Mouse (Mus musculus) midbrain, embryonic 10.5 days (tissue): ENCODE measurements around the gene Ubap1l. TPM values are rescaled to one million over a fixed set of nuclear protein-coding genes. Genes with fewer than 3 reads are reported as not detected.

ENCODE experiments used
- DNase-seq: peaks from one replicate; pipeline ENCODE4 v3.0.0-alpha.2; 2017; ENCODE audit warnings: low spot score
- H3K27ac ChIP-seq: fragments of 300-500 bp; sonication (generic); replicated peaks from 2 replicates; pipeline ENCODE4 v1.5.1; 2016; ENCODE audit warnings: mild to moderate bottlenecking
- H3K27me3 ChIP-seq: fragments of 300-500 bp; sonication (generic); 2 replicates; pipeline ENCODE4 v1.6.1; 2016; ENCODE audit warnings: low read depth, mild to moderate bottlenecking; ENCODE audit not compliant: poor library complexity, severe bottlenecking
- H3K36me3 ChIP-seq: fragments of 300-500 bp; sonication (generic); 2 replicates; pipeline ENCODE4 v1.6.1; 2016; ENCODE audit warnings: mild to moderate bottlenecking, moderate library complexity
- H3K4me1 ChIP-seq: fragments of 300-500 bp; sonication (generic); 2 replicates; pipeline ENCODE4 v1.6.1; 2016
- H3K4me3 ChIP-seq: fragments of 300-500 bp; sonication (generic); 2 replicates; pipeline ENCODE4 v1.5.1; 2016; ENCODE audit warnings: mild to moderate bottlenecking, moderate library complexity
- H3K9me3 ChIP-seq: fragments of 300-500 bp; sonication (generic); replicated peaks from 2 replicates; pipeline ENCODE4 v1.6.1; 2016; ENCODE audit warnings: mild to moderate bottlenecking
- WGBS: fragments of 180-500 bp; shearing (Covaris S2); methylation state at CpG from one replicate; pipeline ENCODE4 v1.1.7; 2016; 5-methylcytosine and 5-hydroxymethylcytosine counted together
- polyA plus RNA-seq: library from polyadenylated mRNA; unstranded; fragments of >200 nt; fragmentation: Nextera tagmentation; extraction: Ambion mirVana; gene quantifications from 2 replicates; pipeline ENCODE4 v1.2.1, GENCODE M21; 2016

The Ubap1l gene
- polyA plus RNA-seq, 1 experiment from 2014 or later: 0.36 TPM

DNA sequence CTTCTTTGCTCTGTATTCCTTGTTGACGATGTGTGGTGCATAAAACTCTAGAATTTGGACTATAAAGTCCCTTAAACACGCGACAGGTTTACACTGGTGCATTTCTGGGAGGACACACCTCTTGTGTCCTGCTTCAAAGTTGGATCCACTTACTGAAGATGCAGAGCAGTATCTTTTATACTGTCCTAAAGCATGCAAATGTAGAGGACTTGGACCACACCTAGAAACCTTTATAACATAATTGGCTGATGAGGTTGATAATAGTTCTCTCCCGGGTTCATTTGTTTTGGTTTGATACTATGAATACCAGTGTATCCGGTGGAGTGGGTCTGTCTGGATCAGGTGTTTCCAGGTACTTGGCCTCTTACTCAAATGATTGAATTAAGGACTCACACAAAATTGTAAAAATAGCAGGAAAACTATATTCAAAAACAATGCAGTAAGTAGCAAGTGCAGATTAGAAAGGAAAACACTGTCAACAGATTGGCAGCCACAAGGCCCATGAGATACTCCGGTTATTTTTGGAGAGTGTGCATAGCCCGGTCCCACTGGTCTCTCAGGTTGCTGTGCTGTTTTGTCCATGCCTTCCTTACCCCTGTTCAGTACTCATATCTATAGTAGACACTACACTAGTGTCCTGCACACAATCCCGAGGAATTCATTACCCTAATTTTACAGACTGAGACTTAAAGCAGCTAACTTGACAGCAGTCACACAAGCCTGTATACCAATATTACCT lies 13.6 kb upstream of the Ubap1l start:
- Histone ChIP-seq H3K36me3 (no peaks in the 10 kb centered on the region), H3K27ac (peak overlapping the region; percentile 92), H3K4me3 (peak overlapping the region; percentile 100), H3K4me1 (peaks cover 23% of the 10 kb centered on the region), H3K9me3 (peaks cover 4% of the 10 kb centered on the region; the same call in 1 of the 2 replicates), H3K27me3 (no peaks in the 10 kb centered on the region)
- WGBS: 51% methylated on average over 8 of the region's 8 CpGs
- no peak for DNase-seq

DNA sequence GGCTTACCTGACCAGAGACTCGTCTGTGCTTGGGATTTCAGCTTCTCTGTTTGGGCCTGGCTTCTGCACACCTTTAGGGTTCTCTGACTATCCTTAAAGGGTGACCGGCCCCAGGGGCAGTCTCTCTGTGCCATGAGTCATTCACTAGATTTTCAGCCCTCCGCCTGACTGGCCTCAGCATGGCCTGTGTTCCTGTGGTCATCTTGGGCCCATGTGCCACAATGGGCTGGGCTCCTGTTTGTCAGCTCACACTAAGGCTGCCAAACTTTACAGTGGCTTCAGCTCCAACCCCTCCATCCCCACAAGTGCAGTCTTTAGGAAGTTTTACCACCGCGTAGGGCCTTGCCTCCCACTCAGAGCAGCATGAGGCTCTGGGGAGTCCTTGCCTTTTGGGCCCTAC lies 7.6 kb upstream of the Ubap1l start:
- H3K27ac ChIP-seq: no peak overlapping the region
- DNase-seq: no peak
- peaks cover 44% of the 10 kb centered on the region for H3K36me3 ChIP-seq
- H3K9me3 ChIP-seq: no peaks in the 10 kb centered on the region
- no peaks in the 10 kb centered on the region for H3K27me3 ChIP-seq
- no peak overlapping the region for H3K4me3 ChIP-seq
- WGBS: 90% methylated on average over 5 of the region's 5 CpGs
- peaks cover 2% of the 10 kb centered on the region; the same call in 1 of the 2 replicates for H3K4me1 ChIP-seq

DNA sequence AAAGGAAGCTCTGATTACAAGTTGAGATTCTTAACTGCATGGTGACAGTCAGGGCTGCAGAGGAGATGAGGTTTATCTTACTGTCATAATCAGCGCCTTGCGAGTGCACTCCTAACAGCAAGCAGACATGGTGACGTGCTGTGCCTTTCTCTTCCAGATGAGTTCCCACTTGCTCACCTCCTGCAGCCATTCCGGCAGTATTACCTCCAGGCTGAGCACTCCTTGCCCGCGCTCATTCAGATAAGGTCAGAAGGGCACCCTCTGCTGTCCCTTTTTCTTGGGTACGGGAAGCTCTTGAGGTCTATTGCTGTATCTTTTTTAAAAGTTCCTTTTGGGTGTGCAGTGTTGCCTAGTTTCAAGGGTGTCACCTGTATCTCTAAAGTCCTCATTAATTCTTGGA lies 4.3 kb upstream of the Ubap1l start:
- no peaks in the 10 kb centered on the region for H3K9me3 ChIP-seq
- WGBS: 90% methylated on average over 7 of the region's 7 CpGs
- peaks cover 77% of the 10 kb centered on the region for H3K36me3 ChIP-seq
- H3K4me1 ChIP-seq: no peaks in the 10 kb centered on the region
- no peak for DNase-seq
- no peak overlapping the region for H3K4me3 ChIP-seq
- H3K27me3 ChIP-seq: no peaks in the 10 kb centered on the region
- H3K27ac ChIP-seq: no peak overlapping the region

DNA sequence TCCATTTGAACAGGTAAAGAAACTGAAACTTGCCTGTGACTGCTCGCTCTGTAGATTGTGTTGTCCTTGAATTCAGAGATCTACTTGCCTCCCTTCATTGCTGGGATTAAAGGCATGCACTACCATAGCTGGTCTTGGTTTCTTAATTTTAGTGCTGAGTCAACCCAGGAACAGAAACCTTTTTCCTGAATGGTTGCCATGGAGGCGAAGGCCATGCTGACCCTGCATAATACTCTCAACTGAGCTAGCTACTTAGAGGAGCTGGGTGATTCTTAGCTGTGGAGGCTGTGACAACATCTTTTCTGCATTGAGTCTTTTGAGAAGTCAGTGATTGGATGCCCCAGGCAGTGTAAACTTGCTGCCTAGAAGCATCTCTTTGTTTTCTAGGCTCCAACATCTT lies 3.9 kb upstream of the Ubap1l start:
- Histone ChIP-seq H3K4me3 (no peak overlapping the region), H3K4me1 (no peaks in the 10 kb centered on the region), H3K27me3 (no peaks in the 10 kb centered on the region), H3K9me3 (no peaks in the 10 kb centered on the region), H3K36me3 (peaks cover 81% of the 10 kb centered on the region), H3K27ac (no peak overlapping the region)
- 93% methylated on average over 2 of the region's 2 CpGs for WGBS
- no peak for DNase-seq

DNA sequence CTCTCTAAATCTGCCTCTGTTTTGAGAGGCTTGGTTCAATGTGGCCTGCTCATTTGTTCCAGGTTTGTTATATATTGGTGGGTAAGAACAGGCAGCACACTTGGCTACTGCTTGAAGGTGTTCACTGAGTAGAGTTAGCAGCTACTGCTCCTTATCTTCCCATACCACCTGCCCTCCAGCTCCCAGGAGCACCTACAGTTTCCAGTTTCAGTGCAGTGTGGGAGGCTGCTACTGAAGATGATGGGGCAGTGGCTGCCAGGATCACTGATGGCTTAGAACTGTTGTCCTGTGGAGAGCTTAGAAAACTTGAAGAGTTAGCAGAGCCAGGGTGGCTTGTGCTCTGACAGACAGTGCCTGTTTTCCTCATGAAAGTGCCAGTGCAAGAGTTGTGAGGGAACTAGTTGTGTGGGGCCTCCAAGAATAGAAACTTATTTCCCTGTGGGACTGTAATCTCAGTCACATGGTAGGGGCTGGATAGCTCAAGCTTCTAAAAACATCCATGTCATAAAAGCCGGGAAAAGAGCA lies 1.8 kb upstream of the Ubap1l start:
- Histone ChIP-seq H3K27ac (no peak overlapping the region), H3K4me3 (no peak overlapping the region), H3K9me3 (no peaks in the 10 kb centered on the region), H3K36me3 (peaks cover 88% of the 10 kb centered on the region), H3K27me3 (no peaks in the 10 kb centered on the region), H3K4me1 (no peaks in the 10 kb centered on the region)
- WGBS: 89% methylated on average over 1 of the region's 1 CpGs
- DNase-seq: no peak

DNA sequence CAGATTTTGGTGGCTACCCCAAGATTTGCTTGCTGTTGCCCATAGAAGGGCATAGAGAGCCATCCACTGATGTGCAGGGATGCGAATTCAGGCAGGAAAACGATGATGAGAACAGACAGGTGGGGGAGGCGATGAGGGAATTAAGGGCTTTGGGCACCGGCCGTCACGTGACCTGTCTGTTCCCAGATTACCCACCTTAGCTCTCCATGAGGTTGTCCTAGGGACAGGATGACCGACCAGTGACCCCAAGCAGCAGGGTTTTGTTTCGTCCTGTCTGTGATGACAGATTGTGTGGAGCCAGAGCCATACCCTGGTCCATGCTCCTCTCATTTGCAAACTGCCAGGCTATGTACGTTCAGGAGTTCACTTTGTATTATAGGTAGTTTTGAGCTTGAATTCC lies 2.8 kb downstream of the Ubap1l start:
- Histone ChIP-seq H3K4me3 (no peak overlapping the region), H3K4me1 (peaks cover 5% of the 10 kb centered on the region), H3K36me3 (peaks cover 59% of the 10 kb centered on the region), H3K9me3 (no peaks in the 10 kb centered on the region), H3K27ac (no peak overlapping the region), H3K27me3 (no peaks in the 10 kb centered on the region)
- no peak for DNase-seq
- 80% methylated on average over 9 of the region's 9 CpGs for WGBS

DNA sequence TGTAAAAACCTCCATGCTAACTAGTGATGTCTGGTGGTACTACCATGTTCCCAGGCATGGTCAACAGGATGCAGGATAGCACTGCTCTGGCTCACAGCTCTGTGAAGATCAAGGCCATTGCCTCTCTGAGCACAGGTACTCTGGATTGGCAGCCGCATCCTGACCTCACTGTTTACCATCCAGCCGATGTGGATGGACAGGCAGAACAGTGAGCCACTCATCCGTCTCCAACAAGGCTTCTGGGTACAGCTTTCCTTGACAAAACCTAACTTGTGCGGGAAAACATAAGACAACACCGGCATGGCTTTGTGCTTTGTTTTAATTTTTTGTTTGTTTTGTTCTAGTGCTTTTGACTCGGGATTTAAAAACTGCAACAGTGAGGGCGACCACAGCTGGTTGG lies 4.9 kb downstream of the Ubap1l start:
- Histone ChIP-seq H3K27me3 (no peaks in the 10 kb centered on the region), H3K4me1 (peaks cover 5% of the 10 kb centered on the region), H3K27ac (no peak overlapping the region), H3K9me3 (no peaks in the 10 kb centered on the region), H3K4me3 (no peak overlapping the region), H3K36me3 (peaks cover 41% of the 10 kb centered on the region)
- no peak for DNase-seq
- WGBS: 90% methylated on average over 7 of the region's 7 CpGs

DNA sequence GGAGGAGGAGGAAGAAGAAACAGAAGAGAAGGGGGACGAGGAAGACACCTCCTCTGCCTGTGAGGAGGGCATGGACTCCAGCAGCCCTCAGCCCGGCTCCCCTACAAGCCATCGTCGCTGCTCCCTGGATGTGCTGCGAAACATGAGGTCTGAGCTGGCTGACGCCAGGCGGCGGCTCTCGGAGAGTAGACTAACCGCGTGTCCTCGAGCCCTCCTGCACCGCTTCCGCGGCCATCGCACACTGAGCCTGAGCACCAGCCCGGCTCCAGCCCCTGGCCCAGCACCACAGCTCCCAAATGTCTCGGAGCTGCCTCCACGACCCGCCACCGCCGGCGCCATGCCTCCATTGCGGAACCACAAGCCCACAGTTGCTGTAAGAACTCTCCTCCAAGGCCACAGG lies 10.9 kb downstream of the Ubap1l start:
- H3K27me3 ChIP-seq: no peaks in the 10 kb centered on the region
- peaks cover 24% of the 10 kb centered on the region for H3K36me3 ChIP-seq
- H3K9me3 ChIP-seq: no peaks in the 10 kb centered on the region
- WGBS: 79% methylated on average over 24 of the region's 24 CpGs
- no peak overlapping the region for H3K27ac ChIP-seq
- H3K4me1 ChIP-seq: peaks cover 5% of the 10 kb centered on the region
- DNase-seq: no peak
- no peak overlapping the region for H3K4me3 ChIP-seq

DNA sequence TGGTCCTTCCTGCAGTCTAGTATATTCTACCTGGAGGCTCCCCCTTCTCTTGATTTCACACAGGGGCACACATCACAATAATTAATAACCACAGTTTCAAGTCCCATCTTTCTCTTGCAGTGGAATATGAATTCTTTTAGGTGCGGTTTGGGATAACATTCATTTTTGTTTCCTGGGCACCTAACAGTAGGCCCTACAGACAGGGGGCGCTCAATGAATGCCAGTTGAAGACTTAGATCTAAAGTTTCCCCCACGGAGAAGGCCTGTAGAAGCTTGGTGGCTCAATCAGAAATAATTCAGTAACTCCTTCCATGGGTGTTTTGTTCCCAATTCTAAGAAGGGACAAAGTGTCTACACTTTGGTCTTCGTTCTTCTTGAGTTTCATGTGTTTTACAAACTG lies 11.6 kb downstream of the Ubap1l start:
- H3K9me3 ChIP-seq: no peaks in the 10 kb centered on the region
- H3K4me3 ChIP-seq: no peak overlapping the region
- no peaks in the 10 kb centered on the region for H3K27me3 ChIP-seq
- H3K4me1 ChIP-seq: no peaks in the 10 kb centered on the region
- 78% methylated on average over 4 of the region's 4 CpGs for WGBS
- peaks cover 30% of the 10 kb centered on the region for H3K36me3 ChIP-seq
- no peak overlapping the region for H3K27ac ChIP-seq
- DNase-seq: no peak

DNA sequence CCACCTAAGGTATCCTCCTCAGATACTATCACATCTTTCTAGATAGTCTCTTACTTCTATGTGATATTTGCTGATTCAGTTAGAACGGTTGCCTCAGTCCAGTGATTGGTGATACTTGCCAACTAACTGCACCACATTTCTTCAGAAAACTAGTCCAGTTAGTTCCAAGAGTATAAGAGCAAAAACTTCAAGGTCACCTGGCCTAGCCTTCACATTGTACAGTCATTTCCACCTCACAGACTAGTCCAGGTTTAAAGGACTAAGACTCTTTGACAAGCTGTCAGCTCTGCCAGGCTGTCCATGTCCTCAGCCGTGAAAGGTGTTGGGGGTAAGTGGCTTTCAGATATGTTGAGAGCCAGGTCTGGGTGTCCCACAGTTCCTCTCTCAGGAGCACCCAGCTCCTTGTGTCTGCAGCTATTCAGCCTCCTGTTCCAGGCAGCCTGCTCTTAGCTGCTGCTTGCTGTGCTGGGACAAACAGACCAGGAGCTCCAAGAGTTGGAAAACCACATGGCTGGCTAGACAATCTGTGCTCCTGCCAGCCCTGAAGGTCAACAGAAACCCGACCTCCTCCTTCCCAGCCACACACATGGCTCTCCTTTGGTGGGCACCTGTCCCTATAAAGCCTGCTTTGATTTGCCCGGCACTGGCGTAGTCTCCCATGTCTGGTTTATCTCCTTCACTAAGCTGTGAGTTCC lies 13.8 kb downstream of the Ubap1l start:
- Histone ChIP-seq H3K4me3 (no peak overlapping the region), H3K9me3 (no peaks in the 10 kb centered on the region), H3K36me3 (peaks cover 31% of the 10 kb centered on the region), H3K4me1 (no peaks in the 10 kb centered on the region), H3K27me3 (no peaks in the 10 kb centered on the region), H3K27ac (no peak overlapping the region)
- WGBS: 88% methylated on average over 5 of the region's 5 CpGs
- DNase-seq: no peak

DNA sequence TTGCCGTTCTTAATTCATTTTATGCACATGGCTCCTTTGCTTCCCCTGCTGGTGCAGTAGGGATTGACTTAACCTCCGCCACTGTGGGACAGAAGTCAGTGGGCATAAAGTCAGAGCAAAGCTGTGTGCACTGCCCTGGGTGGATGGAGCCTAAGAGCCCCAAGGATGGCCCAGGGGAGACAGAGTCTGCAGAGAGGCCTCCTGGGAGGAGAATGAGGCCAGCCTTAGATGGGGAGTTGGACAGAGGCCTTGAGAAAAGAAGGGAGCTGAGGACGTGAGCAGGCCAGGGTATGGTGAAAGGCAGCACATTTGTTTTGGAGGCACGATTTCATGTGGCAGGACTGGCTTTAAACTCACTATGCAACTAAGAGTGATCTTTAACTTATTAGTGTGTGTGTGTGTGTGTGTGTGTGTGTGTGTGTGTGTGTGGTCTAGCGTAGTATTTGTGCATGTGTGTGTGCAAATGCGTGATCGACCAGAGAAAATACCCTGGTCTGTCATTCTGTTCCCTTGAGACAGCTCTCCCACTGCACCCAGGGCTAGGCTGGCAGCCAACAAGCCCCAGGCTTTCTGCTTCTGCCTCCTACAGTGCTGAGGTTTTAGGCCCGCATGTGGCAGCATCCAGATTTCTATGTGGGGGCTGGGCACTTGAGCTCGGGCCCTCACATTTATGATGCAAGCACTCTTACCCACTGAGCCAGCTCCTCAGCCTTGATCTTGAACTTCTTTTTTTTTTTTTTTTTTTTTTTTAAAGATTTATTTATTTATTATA lies 14.5 kb downstream of the Ubap1l start:
- H3K36me3 ChIP-seq: peaks cover 31% of the 10 kb centered on the region
- no peak overlapping the region for H3K27ac ChIP-seq
- WGBS: 82% methylated on average over 9 of the region's 9 CpGs
- H3K9me3 ChIP-seq: no peaks in the 10 kb centered on the region
- H3K27me3 ChIP-seq: no peaks in the 10 kb centered on the region
- no peaks in the 10 kb centered on the region for H3K4me1 ChIP-seq
- H3K4me3 ChIP-seq: no peak overlapping the region
- DNase-seq: no peak

DNA sequence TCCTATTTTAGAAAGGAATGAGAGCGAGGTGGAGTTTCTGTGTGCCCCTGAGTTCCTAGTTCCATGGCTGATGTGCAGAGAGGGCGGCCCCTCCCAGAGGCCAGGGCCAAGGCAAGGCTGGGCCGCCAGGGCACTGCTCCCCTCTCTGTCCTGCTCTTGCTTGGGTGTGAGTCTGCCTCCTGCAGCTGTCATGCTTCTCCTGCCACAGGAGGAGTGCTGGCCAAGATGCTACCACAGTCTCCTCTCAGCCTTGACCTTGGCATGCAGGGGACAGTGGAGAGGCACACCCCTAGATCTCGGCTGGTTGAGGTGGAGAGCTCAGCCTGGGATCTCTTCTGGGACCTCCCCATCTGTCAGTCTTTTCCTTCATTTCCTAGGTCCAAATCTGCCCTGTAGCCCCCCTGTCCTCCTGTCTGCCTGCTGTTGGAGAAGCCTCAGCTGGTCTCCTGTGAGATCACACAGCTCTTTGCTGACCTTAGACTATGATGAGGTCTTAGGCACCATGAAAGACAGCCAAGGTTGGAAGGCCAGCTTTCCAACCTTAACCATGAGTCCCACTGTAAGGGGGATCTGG lies 20.3 kb downstream of the Ubap1l start:
- Histone ChIP-seq H3K27me3 (no peaks in the 10 kb centered on the region), H3K36me3 (peaks cover 11% of the 10 kb centered on the region; the same call in 1 of the 2 replicates), H3K27ac (0 out of 2 replicates have a peak overlapping the region, but pooled peaks have one; percentile 1), H3K4me1 (peaks cover under 1% of the 10 kb centered on the region; the same call in 1 of the 2 replicates), H3K4me3 (no peak overlapping the region), H3K9me3 (no peaks in the 10 kb centered on the region)
- 82% methylated on average over 4 of the region's 4 CpGs for WGBS
- no peak for DNase-seq
